Mouse (Mus musculus) embryonic facial prominence, embryonic 12.5 days (tissue): Measurements from ENCODE around the gene Wasf2. TPM values are rescaled to one million over a fixed set of nuclear protein-coding genes. Genes with fewer than 3 reads are reported as not detected.
A peak's percentile ranks its signal among the peaks of the same experiment; 100 is the strongest.

Source experiments
- ATAC-seq: fragments of 200-750 bp; cut with Nextera tagmentation; 2 replicates; pipeline ENCODE4 v1.8.0; 2017; ENCODE audit not compliant: insufficient number of reproducible peaks, insufficient read depth, low FRiP score, low TSS enrichment
- H3K27ac ChIP-seq: fragments of 300-500 bp; sonication (generic); 2 replicates; pipeline ENCODE4 v1.5.1; 2016; ENCODE audit warnings: mild to moderate bottlenecking
- H3K27me3 ChIP-seq: fragments of 300-500 bp; sonication (generic); 2 replicates; pipeline ENCODE4 v1.6.1; 2016; ENCODE audit warnings: mild to moderate bottlenecking, moderate library complexity
- H3K36me3 ChIP-seq: fragments of 300-500 bp; sonication (generic); 2 replicates; pipeline ENCODE4 v1.6.1; 2016; ENCODE audit warnings: mild to moderate bottlenecking
- H3K4me1 ChIP-seq: fragments of 300-500 bp; sonication (generic); 2 replicates; pipeline ENCODE4 v1.6.1; 2016
- H3K4me2 ChIP-seq: fragments of 300-500 bp; sonication (generic); replicated peaks from 2 replicates; pipeline ENCODE4 v1.6.1; 2016; ENCODE audit warnings: mild to moderate bottlenecking, moderate library complexity
- H3K4me3 ChIP-seq: fragments of 300-500 bp; sonication (generic); 2 replicates; pipeline ENCODE4 v1.5.1; 2016; ENCODE audit warnings: mild to moderate bottlenecking
- H3K9ac ChIP-seq: fragments of 300-500 bp; sonication (generic); 2 replicates; pipeline ENCODE4 v1.6.1; 2016; ENCODE audit warnings: mild to moderate bottlenecking, moderate library complexity
- H3K9me3 ChIP-seq: fragments of 300-500 bp; sonication (generic); 2 replicates; pipeline ENCODE4 v1.6.1; 2016; ENCODE audit warnings: mild to moderate bottlenecking, moderate library complexity
- WGBS: fragments of 180-500 bp; shearing (Covaris S2); methylation state at CpG from one replicate; pipeline ENCODE4 v1.1.7; 2016; 5-methylcytosine and 5-hydroxymethylcytosine counted together
- polyA plus RNA-seq: library from polyadenylated mRNA; unstranded; fragments of >200 nt; fragmentation: Nextera tagmentation; extraction: Ambion mirVana; gene quantifications from 2 replicates; pipeline ENCODE4 v1.2.1, GENCODE M21; 2016

The Wasf2 gene
- polyA plus RNA-seq, 1 experiment from 2014 or later, result 88.4 TPM

DNA sequence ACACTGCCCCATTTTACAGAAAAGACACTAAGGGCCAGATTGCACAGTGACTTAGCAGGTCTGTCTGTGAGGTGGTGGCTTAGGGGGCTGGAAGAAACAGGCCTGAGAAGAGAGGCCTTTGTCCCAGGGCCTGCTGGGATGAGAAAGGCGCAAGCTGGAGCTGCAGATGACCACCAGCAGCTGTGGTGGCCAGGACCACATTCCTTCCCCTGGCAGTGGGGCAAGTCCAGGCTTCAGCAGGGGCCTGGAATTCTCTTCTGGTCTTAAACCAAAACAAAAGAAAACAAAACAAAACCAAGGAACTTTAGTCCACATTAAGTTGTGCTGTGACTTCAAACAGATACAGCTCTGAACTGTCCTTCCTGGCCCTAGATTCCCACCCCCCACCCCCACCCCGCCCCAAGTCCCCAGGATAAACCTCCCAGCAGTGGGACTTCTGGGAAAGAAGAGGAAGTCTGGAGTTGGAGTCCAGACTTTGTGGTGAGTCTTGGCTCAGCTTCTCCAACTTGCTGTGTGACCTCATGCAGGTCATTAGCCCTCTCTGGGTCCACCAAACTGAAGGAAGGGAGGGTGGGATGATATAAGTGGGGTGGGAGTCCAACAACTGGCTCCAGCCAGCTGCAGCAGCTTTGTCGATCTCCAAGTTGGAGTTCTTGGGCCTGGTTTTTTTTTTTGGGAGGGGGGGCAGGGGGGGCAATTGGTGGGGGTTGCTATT, 13.4 kb upstream of the Wasf2 start:
- no peak for ATAC-seq
- WGBS, result 27% methylated on average over 3 of the region's 3 CpGs
- H3K4me1 ChIP-seq, result peaks cover 46% of the 10 kb centered on the region

DNA sequence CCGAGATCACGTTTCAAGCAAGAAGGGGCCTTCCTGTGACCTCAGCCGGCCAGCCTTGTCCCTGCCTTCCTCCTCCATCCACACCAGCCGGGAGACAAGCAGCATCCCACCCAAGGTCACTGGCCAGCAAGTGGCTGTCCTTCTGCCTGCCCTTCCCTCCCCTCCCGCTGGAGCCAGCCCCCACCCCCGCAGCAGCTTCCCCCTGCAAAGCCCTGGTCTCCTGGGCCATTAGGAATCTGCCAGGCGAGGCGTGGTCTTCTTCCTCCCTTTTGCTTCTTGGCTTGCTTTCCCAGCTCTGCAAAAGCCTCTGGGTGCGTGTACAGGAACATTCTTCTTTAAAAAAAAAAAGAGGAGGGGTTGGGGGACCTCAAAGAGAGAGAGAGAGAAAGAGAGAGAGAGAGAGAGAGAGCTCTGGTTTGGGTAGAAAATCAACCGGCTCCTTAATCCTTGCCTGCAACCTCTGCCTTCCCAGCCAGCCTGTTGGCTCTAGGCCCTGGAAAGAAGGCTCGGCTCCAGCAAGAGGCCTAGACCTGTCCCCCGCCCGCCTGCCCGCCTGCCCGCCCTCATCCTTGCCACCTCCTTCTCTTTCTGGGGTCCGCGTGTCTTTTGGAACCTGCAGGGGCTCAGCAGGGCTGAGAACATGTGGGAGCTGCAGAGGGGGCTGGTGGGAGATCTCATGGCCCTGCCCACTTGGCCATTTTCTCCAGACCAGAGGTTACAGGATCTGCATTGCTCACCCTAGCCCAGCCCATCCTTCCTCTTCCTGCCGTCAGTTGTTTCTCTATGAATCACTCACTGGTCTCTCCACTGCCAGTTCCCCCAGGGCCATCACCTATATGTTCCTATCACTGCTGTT, 12.5 kb upstream of the Wasf2 start:
- Histone ChIP-seq H3K27me3 (no peaks in the 10 kb centered on the region), H3K9me3 (no peaks in the 10 kb centered on the region), H3K27ac (peak overlapping the region; percentile 97), H3K36me3 (no peaks in the 10 kb centered on the region), H3K9ac (peak overlapping the region; percentile 19; the same call in 1 of the 2 replicates), H3K4me3 (no peak overlapping the region), H3K4me2 (peak overlapping the region; percentile 29), H3K4me1 (peaks cover 42% of the 10 kb centered on the region)
- WGBS, result 12% methylated on average over 18 of the region's 18 CpGs
- peak; percentile 35 for ATAC-seq

More for the DNA sequence above, 13.4 kb upstream of the Wasf2 start:
- H3K4me3 ChIP-seq, result no peak overlapping the region
- peak overlapping the region; percentile 19; the same call in 1 of the 2 replicates for H3K9ac ChIP-seq
- no peaks in the 10 kb centered on the region for H3K9me3 ChIP-seq
- no peaks in the 10 kb centered on the region for H3K27me3 ChIP-seq
- H3K4me2 ChIP-seq, result peak overlapping the region; percentile 29
- no peaks in the 10 kb centered on the region for H3K36me3 ChIP-seq
- H3K27ac ChIP-seq, result peak overlapping the region; percentile 97

DNA sequence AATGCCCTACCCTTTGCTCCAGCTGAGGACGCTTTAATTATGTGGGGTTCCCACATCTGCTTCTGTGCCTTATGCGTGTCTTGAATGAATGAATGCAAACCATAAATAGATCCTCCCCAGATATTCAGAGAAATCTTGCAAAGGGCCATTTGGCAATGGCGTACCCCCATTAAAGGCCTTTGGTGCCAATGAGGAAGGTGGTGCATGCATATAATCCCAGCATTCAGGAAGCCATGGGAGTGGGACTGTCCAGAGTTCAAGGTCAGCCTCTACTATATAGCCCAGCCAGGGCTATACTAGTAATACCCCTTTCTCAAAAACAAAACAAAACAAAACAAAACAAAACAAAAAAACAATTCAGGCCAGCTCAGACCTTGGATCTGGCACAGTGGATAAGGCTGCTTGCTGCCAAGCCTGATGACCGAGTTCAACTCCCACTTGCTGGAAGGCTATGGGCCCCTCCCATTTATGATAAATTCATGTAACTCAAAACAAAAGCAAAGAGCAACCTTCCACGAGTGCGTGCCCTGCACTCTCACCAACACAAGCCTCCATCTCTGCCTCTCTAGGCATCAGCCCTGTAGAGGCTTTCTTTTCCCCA, 11.4 kb upstream of the Wasf2 start:
- Histone ChIP-seq H3K4me3 (no peak overlapping the region), H3K4me1 (peaks cover 33% of the 10 kb centered on the region), H3K36me3 (no peaks in the 10 kb centered on the region), H3K9me3 (no peaks in the 10 kb centered on the region), H3K4me2 (no peak overlapping the region), H3K9ac (no peak overlapping the region), H3K27ac (no peak overlapping the region; the same call in 1 of the 2 replicates), H3K27me3 (no peaks in the 10 kb centered on the region)
- 78% methylated on average over 6 of the region's 6 CpGs for WGBS
- ATAC-seq, result no peak

DNA sequence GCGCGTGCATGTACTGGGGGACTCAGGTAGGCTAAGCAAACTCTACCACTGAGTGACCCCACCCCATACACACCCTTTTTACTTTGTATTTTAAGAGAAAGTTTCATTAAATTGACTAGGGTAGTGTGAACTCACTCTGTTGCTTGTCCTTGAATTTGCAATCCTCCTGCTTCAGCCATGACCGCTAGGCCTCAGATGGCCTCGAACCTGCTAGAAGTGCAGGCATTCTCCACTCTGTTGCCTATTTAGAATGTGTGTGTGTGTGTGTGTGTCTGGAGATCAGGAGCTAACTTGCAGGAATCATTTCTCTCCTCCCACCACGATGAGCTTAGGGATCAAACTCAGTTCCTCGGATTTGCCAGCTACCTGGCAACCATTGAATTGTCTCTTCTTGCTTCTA, 10.7 kb upstream of the Wasf2 start:
- H3K4me2 ChIP-seq, result no peak overlapping the region
- no peak overlapping the region for H3K27ac ChIP-seq
- H3K27me3 ChIP-seq, result no peaks in the 10 kb centered on the region
- no peak overlapping the region for H3K4me3 ChIP-seq
- H3K4me1 ChIP-seq, result peaks cover 33% of the 10 kb centered on the region
- no peak for ATAC-seq
- no peaks in the 10 kb centered on the region for H3K9me3 ChIP-seq
- no peak overlapping the region for H3K9ac ChIP-seq
- WGBS, result 88% methylated on average over 6 of the region's 6 CpGs
- no peaks in the 10 kb centered on the region for H3K36me3 ChIP-seq

DNA sequence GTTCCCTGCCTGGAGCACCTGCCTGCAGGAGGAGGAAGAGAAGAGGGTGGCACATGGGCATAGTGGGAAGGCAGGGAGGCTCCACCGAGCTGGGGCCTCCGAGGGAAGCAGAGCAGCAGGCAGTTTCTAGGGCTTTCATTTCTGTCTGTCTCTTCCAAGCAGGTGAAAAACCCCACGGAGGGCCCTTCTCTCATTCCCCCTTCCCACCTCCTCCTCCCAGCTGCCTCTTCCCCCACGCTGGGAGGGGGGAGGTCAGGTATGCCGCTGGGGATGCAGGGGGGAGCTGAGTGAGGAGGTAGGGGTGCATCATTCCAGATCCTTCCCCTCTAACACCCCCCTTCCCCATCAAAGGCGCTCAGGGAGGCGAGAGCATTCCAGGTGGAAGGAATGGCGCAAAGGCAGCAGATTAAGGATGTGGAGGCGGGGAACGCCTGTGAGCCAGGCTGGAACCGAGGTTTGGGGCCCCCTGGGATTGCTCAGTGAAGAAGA, 9.4 kb upstream of the Wasf2 start:
- no peaks in the 10 kb centered on the region for H3K9me3 ChIP-seq
- H3K4me3 ChIP-seq, result no peak overlapping the region
- WGBS, result 6% methylated on average over 11 of the region's 11 CpGs
- H3K4me2 ChIP-seq, result peak overlapping the region; percentile 32
- H3K4me1 ChIP-seq, result peaks cover 33% of the 10 kb centered on the region
- H3K36me3 ChIP-seq, result no peaks in the 10 kb centered on the region
- H3K9ac ChIP-seq, result 0 out of 2 replicates have a peak overlapping the region, but pooled peaks have one; percentile 5
- no peak for ATAC-seq
- peak overlapping the region; percentile 54; the same call in 1 of the 2 replicates for H3K27ac ChIP-seq
- H3K27me3 ChIP-seq, result no peaks in the 10 kb centered on the region

DNA sequence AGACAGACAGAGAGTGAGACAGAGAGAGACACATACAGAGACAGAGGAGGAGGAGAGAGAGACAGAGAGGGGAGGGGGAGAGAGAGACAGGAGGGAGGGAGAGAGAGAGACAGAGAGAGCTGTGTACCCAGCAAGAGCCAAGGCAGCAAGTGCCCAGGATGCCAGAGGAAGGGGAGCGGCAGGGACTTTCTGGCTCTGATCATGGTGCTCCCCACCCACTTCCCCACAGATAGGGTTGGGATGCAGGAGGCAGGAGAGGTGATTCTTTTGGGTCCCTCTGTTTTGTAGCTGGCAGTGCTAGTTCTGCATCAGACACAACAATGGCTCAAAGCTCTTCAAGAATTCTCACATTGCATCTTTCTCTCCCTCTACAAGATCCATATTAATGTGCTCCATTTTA, 8.9 kb upstream of the Wasf2 start:
- ATAC-seq, result no peak
- H3K9me3 ChIP-seq, result no peaks in the 10 kb centered on the region
- no peaks in the 10 kb centered on the region for H3K27me3 ChIP-seq
- no peak overlapping the region for H3K27ac ChIP-seq
- H3K4me1 ChIP-seq, result peaks cover 33% of the 10 kb centered on the region
- no peak overlapping the region for H3K4me2 ChIP-seq
- 60% methylated on average over 1 of the region's 1 CpGs for WGBS
- no peak overlapping the region for H3K9ac ChIP-seq
- H3K36me3 ChIP-seq, result no peaks in the 10 kb centered on the region
- no peak overlapping the region for H3K4me3 ChIP-seq

DNA sequence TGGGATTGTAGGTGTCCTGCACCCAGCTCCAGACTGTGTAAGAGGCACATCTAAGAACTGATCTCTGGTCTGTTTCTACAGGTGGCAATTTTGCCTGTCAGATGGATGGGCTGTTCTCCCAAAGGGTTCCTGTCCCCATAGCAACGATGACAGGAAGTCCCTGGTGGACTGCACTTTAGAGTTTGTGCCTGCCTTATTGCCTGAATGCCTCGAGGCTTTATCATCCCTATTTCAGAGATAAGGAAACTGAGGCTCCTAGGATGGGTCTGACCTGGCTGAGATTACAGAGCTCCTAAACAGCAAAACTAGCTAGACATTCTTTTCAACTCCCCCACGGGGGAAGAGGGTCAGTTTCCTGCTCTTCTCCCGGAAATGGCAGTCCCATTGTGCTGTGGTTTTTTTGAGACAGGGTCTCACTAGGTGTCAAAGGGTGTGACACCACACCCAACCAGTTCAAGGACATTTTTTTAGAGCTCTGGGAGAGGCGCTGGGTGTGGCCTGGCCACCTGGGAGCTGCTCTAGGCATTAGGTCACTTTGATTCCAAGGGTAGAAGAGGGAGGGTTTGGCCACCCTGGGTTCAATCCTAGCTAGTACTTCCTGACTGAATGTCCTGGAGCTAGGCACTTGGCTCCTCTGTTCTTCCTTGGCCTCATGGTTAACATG, 8.2 kb upstream of the Wasf2 start:
- Histone ChIP-seq H3K9ac (no peak overlapping the region), H3K4me2 (no peak overlapping the region), H3K27me3 (no peaks in the 10 kb centered on the region), H3K4me1 (peaks cover 27% of the 10 kb centered on the region), H3K4me3 (no peak overlapping the region), H3K9me3 (no peaks in the 10 kb centered on the region), H3K27ac (no peak overlapping the region), H3K36me3 (no peaks in the 10 kb centered on the region)
- ATAC-seq, result no peak
- WGBS, result 32% methylated on average over 5 of the region's 5 CpGs

DNA sequence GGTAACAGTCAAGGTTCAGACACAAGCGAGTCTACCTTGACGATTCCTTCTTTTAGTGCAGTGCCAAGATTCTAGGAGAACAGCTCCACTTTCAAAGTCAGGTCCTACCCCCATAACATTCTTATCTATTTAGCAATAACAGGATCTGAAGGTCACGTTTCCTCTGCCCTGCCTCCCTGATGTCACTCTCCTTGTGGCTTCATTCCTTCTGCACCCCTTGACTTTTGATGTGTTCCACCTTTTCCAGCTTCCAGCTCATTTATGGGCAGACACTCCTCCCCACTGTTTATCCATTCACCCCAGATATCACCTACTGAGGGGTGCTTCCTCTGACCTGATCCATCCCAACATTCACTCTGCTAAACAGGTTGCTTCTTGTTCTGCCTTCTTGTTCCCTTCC, 3.2 kb upstream of the Wasf2 start:
- no peaks in the 10 kb centered on the region for H3K27me3 ChIP-seq
- no peaks in the 10 kb centered on the region for H3K9me3 ChIP-seq
- H3K27ac ChIP-seq, result no peak overlapping the region
- 82% methylated on average over 3 of the region's 3 CpGs for WGBS
- ATAC-seq, result no peak
- no peak overlapping the region for H3K9ac ChIP-seq
- H3K36me3 ChIP-seq, result no peaks in the 10 kb centered on the region
- peaks cover 10% of the 10 kb centered on the region for H3K4me1 ChIP-seq
- H3K4me2 ChIP-seq, result no peak overlapping the region
- no peak overlapping the region for H3K4me3 ChIP-seq

DNA sequence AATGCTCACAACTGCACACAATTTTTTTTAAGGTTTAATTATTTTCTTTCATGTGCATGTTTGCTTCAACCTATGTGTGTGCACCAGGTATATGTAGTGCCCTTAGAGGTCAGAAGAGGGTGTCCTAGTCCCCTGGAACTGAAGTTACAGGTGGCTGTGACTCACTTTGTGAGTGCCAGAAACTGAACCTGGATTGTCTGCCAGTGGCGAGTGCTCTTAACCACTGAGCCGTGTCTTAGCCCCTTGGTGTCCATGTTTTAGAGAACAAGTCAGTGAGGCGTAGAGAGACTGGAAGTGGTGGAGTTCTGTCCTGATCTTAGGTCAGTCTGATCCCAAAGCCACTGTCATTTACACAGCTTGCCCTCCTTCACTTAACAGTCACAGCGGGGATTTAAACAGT, 2.4 kb upstream of the Wasf2 start:
- H3K4me3 ChIP-seq, result no peak overlapping the region
- no peak overlapping the region for H3K9ac ChIP-seq
- no peak overlapping the region for H3K4me2 ChIP-seq
- H3K27ac ChIP-seq, result no peak overlapping the region
- no peak for ATAC-seq
- H3K36me3 ChIP-seq, result no peaks in the 10 kb centered on the region
- H3K4me1 ChIP-seq, result peaks cover 12% of the 10 kb centered on the region
- no peaks in the 10 kb centered on the region for H3K9me3 ChIP-seq
- 80% methylated on average over 4 of the region's 4 CpGs for WGBS
- H3K27me3 ChIP-seq, result no peaks in the 10 kb centered on the region

DNA sequence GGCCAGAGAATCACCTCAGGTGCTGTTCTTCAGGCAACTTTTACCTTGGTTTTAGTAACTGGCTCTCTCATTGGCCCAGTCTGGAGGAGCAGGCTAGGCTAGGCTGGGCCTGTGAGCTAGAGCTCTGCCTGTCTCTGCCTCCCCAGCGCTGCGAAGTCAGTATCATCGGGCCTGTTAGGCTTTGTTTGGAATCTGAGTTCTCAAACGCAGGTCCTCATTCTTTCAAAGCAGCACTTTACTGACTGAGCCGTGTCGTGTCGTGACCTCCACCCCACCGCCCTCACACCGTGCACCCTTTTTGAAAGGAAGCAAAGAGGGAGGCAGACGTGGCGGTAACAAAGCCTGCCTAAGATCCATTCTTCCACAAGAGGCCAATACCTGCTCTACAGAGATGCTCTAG, 914 bp upstream of the Wasf2 start:
- no peaks in the 10 kb centered on the region for H3K9me3 ChIP-seq
- peak overlapping the region; percentile 94 for H3K4me3 ChIP-seq
- peak overlapping the region; percentile 79 for H3K4me2 ChIP-seq
- H3K27me3 ChIP-seq, result no peaks in the 10 kb centered on the region
- ATAC-seq, result no peak
- WGBS, result 50% methylated on average over 11 of the region's 11 CpGs
- H3K4me1 ChIP-seq, result peaks cover 12% of the 10 kb centered on the region
- H3K27ac ChIP-seq, result 0 out of 2 replicates have a peak overlapping the region, but pooled peaks have one; percentile 41
- peaks cover 5% of the 10 kb centered on the region; the same call in 1 of the 2 replicates for H3K36me3 ChIP-seq
- H3K9ac ChIP-seq, result peak overlapping the region; percentile 49; the same call in 1 of the 2 replicates
